Comparison of ENCODE assay signal across 8 mouse cellular contexts in genomic region chr12:108403957-108404356, GRCm38 (mm10). TPM values are rescaled to one million over a fixed set of nuclear protein-coding genes. Genes with fewer than 3 reads are reported as not detected.
DNase-seq lines count a peak whose midpoint lies in the region; ATAC-seq lines count a peak whose summit lies in the region.

No protein-coding gene starts in this region.

- no peak overlapping the region for H3K9ac ChIP-seq in neural tube, embryonic 11.5 days (ENCODE audit: low read length)
- no peak overlapping the region for H3K9ac ChIP-seq in neural tube, embryonic 15.5 days (replicated peaks)

- no peak overlapping the region for H3K4me2 ChIP-seq in neural tube, embryonic 11.5 days (ENCODE audit: low read depth)
- no peak overlapping the region for H3K4me2 ChIP-seq in neural tube, embryonic 15.5 days

- 51% methylated on average over 6 of the region's 6 CpGs for WGBS in neural tube, embryonic 11.5 days
- 40% methylated on average over 6 of the region's 6 CpGs for WGBS in neural tube, embryonic 15.5 days

- H3K9me3 ChIP-seq in neural tube, embryonic 11.5 days (ENCODE audit: control insufficient read depth, low read length): no peaks in the 10 kb centered on the region
- no peaks in the 10 kb centered on the region for H3K9me3 ChIP-seq in neural tube, embryonic 15.5 days (replicated peaks)

- H3K4me1 ChIP-seq in neural tube, embryonic 11.5 days (ENCODE audit: control insufficient read depth, insufficient read depth, low read length): no peaks in the 10 kb centered on the region; the same call in 1 of the 2 replicates
- peaks cover 6% of the 10 kb centered on the region for H3K4me1 ChIP-seq in neural tube, embryonic 15.5 days

- H3K36me3 ChIP-seq in neural tube, embryonic 11.5 days (ENCODE audit: control insufficient read depth, insufficient read depth, low read length): no peaks in the 10 kb centered on the region
- no peaks in the 10 kb centered on the region for H3K36me3 ChIP-seq in neural tube, embryonic 15.5 days

- no peak for ATAC-seq in neural tube, embryonic 11.5 days (ENCODE audit: insufficient read depth, low FRiP score, low TSS enrichment)
- no peak for ATAC-seq in neural tube, embryonic 15.5 days (ENCODE audit: low FRiP score)

- DNase-seq in neural tube, embryonic 11.5 days (ENCODE audit: low spot score): peak; percentile 63
- DNase-seq in fibroblast of lung, adult 2 months (ENCODE audit: low read depth): peak; percentile 96
- peak; percentile 34 for DNase-seq in kidney, adult 18-20 months
- DNase-seq in lung, postnatal 14 days: peak; percentile 45
- no peak for DNase-seq in retina, postnatal 1 day
- no peak for DNase-seq in B cell, adult 2 months
- no peak for DNase-seq in natural killer cell, adult 2 months (ENCODE audit: low spot score in 2 of 2)

- no peak overlapping the region for H3K27ac ChIP-seq in neural tube, embryonic 11.5 days (ENCODE audit: low read depth, low read length)
- H3K27ac ChIP-seq in neural tube, embryonic 15.5 days (replicated peaks): no peak overlapping the region; the same call in 1 of the 2 replicates

- no peaks in the 10 kb centered on the region for H3K27me3 ChIP-seq in neural tube, embryonic 11.5 days (ENCODE audit: control insufficient read depth, insufficient read depth, low read length)
- no peaks in the 10 kb centered on the region for H3K27me3 ChIP-seq in neural tube, embryonic 15.5 days (replicated peaks)

- no peak overlapping the region for H3K4me3 ChIP-seq in neural tube, embryonic 11.5 days (ENCODE audit: low read depth, low read length)
- no peak overlapping the region for H3K4me3 ChIP-seq in neural tube, embryonic 15.5 days (replicated peaks)

RNA-seq across cellular contexts. Expression of gene Eml1, which starts 33.2 kb away (rescaled TPM):
- polyA plus RNA-seq in neural tube, embryonic 11.5 days (2014; fragmentation: Nextera tagmentation; extraction: Ambion mirVana): 138 and 164 TPM in 2 replicates
- polyA plus RNA-seq in neural tube, embryonic 15.5 days (2015; fragmentation: Nextera tagmentation; extraction: Ambion mirVana): 60.3 and 69.0 TPM in 2 replicates

Comparison
In these comparisons a context has a peak if more than half of its experiments do, and no peak if none do; other contexts are left out.
1. DNase-seq: peak in neural tube, embryonic 11.5 days (single experiment), fibroblast of lung, adult 2 months (single experiment), kidney, adult 18-20 months (single experiment) and lung, postnatal 14 days (single experiment); none in retina, postnatal 1 day (single experiment), B cell, adult 2 months (0 of 2) and natural killer cell, adult 2 months (0 of 2).